Mouse (Mus musculus) urinary bladder, adult 18-20 months (tissue): ENCODE data around the gene Pip4k2a.
"Not testable (repeated sequence)": the region's sequence is repeated elsewhere in the genome, so short reads cannot be mapped to it uniquely, and the experiment has no call there.

Experiments used
- DNase-seq, 2 experiments: peaks; one replicate each; pipeline ENCODE4 v3.0.0; 2022; ENCODE audit warnings: low spot score in 2 of 2, mixed read lengths in 2 of 2

The Pip4k2a gene

DNA sequence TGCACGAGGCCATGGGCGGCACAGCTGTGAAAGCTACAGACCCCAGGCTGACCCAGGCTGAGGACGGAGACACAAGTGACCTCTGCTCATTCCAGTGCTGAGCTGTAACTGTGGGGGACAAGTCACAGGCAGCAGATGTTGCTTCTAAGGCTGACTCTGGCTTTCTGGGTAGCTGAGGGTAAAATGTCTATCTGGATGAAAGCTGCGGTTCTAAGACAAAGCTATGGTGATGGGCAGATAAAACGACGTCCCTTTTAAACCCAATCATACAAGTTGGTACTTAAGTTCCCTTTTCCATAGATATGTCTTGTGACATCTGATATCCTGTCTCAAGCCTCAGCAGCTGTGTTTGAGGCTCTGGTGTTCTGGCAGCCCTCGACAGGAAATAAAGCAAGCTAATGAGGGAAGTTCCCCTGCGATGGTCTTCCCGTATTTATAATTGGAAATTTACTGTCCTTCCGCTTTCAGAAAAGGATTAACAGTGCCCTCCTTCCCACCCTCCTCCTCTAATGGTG lies 100.1 kb downstream of the Pip4k2a start:
- no peak for DNase-seq

DNA sequence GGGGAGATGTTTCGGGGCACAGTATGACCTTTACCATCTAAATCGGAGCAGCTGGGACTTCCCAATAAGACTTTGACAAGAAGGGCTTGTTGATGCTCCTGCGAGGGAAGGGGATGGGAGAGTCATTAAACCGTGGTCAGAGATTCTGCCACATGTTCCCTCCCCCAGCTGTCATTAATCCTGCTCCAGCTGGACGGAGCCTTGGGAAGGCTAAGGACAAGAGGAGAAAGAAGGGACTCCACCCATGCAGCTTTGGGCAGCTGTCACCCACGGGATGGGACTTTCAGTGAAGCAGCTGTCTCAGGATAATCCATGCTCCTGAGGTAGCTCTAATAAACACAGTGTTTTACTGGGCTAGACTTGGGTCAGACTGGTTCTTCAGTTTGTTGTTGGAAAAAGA lies 101.9 kb downstream of the Pip4k2a start:
- no peak for DNase-seq

DNA sequence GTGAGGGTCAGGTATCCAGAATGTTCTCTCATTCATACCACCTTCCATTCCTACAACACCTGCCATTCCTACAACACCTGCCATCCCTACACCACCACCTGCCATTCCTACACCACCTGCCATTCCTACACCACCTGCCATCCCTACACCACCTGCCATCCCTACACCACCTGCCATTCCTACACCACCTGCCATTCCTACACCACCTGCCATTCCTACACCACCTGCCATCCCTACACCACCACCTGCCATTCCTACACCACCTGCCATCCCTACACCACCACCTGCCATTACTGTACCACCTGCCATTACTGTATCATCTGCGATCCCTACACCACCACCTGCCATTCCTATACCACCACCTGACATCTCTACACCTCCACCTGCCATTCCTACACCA lies 104.6 kb downstream of the Pip4k2a start:
- not testable (repeated sequence) for DNase-seq

DNA sequence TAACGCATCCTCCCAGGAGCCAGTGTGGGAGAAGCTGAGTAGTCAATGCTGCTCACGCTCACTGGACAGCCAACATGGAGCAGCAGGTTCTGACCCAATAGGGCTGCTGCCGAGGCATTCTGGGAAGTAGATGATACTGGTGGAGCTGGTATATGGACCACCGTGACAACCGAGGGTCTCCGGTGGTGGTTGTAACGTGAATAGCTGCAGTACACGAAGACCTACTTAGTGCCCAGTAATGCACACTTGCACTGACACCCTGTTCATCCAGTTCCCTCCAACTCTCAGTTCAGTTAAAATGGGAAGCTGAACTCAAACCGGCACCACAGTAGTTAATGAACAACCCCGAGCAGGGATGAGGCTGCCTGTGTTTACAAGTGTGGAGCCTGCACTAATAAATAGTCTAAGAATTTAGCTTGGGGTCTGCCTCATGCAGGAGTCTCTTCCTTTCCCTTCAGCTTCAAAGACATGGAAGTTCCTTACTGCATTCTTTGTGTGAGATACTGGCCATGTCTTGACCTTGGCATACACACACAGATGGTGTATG lies 105.9 kb downstream of the Pip4k2a start:
- DNase-seq: no peak

DNA sequence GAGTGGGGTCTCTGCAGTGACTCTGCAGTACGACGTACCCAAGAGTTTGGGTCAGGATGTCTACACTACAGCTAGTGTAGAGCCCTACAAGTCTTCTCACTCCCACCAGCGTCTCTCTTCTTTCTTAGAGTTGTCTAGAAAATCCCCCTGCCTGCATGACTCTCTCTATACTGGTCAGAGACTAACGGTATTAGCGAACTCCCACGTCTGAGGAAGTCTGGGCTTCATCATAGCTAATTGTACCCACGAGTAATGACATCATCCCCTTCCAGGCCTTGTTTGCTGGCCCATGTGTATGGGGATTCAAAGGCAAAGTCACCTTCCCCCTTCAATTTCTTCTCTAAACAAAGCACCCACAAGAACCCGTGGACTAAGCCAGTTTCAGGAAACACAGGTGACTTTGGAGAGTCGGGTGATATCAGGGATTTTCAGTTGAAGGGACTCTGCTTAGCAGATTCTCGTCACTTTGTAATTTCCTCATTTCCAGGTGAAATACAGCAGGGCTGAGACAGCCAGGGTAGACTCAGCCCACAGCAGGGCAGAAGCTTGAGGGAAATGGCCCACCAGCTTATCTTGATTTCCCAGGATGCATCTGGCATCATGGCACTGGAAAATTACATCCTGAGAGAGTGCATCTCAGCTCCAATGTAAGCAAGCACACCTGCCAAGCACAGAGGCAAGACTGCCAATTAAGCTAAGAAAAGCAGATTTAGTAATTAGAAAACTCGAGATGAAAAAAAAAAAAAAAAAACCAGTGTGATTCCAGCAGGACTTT lies 107.5 kb downstream of the Pip4k2a start:
- DNase-seq: no peak

DNA sequence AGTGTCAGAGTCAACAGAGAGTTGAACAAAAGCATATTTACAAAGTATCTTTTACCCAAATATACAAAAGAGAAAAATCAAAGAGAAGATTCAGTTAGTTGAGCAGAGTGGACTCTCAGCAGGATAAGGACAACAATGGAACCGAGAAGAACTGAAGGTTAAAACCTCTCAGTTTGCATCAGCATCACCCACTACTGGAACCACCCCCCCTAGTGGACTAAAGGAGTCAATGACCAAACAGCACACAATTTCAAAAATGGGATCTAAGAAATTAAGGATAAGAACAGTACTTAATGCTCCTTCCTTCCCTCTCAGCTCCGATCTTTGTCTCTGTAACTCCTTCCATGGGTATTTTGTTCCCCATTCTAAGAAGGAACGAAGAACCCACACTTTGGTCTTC lies 113.6 kb downstream of the Pip4k2a start:
- no peak for DNase-seq

DNA sequence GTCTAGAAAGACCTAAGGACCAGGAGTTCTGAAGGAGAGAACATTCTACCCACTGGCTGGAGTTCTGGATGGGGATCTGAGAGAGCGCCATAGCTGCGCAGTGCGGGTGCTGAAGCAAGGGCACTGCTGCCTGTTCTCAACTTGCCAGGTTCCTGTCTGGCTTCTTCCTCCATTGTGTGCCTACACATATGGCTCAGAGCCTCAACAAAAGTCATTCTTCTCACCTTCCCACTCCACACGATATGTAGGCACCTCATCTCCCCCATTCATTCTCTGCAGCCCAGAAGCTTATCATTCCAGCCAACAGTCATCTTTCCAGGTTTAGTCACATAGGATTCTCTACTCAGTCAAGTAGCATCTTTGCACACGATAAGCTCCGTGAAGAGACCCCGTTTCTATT lies 123.3 kb downstream of the Pip4k2a start:
- no peak for DNase-seq

DNA sequence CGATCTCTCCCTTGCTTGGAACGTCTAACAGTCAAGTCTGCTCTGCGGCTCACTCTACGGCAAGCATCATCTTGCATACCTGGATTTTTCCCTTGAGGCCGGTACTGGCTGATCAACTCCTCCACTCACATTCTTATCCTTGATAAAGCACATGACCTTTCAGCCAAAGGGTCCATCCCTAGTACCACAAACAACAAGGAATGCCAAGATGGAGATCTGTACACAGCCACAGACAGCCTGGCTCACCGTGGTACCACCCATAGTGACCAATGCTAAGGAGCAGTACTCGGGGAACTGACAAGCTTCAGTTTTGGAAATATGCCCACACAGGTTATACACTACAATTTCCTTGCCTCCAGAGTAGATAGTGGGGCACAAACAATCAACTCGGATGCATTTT lies 123.9 kb downstream of the Pip4k2a start:
- no peak for DNase-seq

DNA sequence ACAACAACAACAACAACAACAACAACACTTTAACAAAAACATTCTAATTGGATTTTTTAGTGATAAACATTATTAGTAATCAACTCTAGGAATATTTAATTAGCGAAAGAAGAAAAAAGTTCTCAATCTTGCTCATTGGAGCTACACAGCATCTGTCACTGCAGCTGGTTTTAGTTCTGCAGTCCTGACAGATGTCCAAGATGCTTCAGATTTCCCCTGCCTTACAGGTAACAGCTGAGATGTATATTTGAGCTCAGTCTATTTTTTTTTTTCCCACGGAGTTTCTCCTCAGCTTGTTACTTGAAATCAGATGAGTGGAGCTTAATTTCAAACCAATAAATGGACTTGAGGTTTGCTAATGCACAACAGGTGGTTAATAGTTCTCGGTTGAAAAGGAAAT lies 124.5 kb downstream of the Pip4k2a start:
- DNase-seq: no peak

DNA sequence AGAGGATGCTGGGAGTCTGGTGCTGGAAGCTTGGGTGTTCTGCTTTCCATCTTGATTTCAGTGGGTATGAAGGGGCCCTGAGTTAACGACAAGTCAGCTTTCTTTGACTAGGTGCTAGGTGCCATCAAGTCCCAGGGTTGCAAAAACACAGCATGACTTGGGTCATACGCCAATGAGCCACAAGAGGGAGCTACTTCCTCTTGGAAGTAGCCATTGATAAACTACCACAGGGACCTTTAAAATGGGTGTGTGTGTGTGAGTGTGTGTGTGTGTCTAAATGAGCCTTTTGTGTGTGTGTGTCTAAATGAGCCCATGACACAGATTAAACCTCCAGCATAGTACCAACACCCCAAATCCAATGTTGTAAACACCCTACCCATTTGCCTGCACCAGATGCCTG lies 125.1 kb downstream of the Pip4k2a start:
- peak; percentile 17 to 42 for DNase-seq

DNA sequence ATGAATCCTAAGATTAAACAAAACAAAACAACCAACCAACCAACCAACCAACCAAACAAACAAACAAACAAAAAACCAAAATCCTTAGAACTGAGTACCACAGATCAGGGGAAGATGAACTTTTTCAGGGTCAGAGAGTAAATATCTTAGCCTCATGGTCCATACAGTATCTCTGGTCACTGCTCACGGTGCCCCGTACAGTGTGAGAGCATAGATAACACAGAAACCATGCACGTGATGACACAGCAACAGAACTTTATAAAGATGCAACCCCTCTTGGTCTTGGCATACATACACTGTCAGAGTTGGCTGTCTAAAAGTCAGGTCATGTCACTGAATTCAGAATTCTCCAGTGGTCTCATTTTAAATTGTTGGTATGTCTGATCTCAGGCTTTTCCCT lies 126.8 kb downstream of the Pip4k2a start:
- no peak for DNase-seq

DNA sequence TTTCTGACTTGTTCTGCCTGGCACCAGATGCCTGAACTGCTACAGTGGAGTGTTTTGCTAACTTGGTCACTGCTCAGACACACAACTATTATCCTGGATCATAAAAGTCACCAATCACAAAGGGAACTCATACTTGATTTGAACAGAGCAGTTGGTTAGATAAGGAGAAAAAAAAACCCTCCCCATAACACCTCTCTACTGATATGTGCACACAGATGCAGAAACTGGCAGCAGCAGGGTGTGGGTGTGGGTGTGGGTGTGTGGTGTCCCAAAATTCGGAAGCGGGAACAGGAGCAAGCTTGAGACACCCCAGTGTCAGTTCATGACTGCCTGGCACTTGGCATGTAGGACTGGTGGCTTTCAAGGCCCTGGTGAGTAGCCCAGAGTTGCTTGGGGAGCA lies 130.9 kb downstream of the Pip4k2a start:
- DNase-seq: no peak

DNA sequence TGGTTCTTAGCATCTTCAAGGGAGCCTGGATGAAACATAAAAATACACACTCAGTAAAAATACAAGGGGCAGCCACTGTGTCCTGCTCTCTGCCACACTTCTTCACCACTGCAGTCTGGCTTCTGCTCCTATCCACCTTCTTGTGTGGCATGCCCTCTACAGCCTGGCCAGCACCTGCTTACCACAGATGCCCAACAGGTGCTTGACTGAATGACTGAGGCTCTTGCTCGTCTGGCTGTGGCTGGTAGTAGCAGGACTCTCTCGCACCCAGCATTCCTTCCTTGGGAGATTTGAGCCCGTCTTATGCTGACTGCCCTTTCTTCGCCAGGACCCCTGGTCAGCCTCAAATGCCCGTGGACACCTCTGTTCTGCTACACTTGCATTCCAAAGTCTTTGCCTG lies 133.2 kb downstream of the Pip4k2a start:
- DNase-seq: no peak

DNA sequence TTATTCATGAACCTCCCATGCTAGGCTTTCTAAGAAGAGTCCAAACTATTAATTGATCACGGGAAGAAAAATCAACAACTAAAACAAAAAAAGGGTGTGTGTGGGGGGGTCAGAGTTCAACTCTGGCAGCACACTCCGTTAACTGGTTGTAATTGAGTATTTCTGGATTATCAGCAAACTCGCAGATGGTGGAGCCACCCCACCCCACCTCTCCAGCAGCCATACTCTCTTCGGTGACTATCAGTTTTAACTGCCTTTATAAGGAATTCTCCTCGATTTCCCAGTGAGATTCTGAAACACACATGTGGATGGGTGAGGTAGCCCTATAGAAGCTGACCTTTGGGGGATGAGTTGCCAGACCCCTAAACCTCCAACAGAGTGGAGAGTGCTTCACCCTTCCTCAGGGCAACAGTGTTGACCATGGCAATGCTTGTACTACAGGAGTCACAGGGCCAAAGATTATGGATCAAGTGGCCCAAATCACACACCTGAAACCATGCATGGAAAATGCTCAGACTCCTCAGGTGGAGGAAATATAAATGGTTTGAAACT lies 136.2 kb downstream of the Pip4k2a start:
- DNase-seq: no peak

DNA sequence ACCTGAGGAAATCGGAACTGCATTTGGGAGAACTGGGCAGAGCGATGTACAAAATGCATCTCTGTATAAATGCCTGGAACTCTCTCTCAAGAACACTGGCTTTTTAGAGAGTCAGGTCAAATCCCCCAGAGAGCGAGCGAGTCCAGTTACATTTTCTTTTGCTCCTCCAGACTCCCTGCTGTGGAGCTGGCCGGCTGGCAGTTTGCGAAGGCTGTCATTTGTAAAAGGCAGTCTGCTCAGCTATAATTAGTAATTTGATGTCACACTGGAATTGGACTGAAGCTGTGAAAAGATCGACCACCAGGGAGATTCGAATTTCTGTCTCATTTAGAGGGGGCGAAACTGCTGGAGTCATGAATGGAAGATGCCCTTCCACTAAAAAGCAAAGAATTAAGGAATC lies 137.2 kb downstream of the Pip4k2a start:
- DNase-seq: no peak

DNA sequence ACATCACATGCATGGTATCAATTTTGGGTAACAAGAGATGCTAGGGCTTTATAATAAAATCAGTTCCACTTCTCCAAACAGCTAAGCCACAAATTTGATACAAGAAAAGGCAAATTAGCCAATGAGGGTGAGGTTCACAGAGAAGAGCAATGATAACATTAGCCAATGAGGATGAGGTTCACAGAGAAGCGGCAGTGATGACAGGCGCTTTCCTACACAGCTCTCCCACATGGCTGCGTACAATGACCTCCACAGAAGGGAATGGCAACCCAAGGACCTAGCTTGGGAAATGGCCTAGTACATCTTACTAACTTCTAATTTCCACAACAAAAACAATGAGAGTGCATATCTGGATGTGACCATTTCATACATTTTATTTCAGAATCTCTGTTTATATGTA lies 140.0 kb downstream of the Pip4k2a start:
- DNase-seq: no peak

DNA sequence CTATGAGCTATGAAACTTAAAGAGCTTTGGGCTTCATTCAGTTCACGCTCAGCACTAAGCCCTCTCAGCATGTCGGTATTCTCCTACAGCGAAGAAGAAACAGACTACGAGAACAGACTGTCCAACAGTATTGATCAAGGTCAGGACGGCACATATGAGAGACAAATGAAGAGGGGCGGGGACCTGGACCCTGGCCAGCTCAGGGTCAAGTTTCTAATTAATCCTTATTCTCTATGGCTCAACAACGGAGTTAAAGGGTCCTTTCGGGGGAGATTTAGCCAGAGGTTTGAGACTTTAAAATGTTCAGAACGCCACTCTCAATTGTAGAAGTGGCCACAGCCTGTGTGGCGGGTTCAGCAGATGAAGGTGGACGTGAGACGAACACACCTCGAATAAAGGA lies 141.5 kb downstream of the Pip4k2a start:
- DNase-seq: no peak

DNA sequence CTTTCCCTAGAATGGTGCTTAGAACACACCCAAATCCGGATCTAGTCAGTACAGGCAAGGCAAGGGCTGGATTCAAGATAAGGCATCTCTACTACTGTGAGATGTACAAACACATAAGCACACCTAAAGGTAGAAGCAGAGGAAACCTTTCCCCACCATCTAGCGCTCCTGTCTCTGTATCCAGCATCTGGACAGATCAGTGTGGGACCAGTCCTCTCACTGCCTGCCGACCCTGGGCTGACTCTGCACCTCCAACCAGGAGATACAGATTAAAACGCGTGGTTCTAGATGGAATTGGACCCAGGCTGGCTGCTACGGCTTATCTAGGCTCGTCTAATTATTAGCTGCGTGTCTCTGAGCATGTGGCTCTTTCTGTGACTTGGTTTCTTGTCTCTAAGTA lies 142.7 kb downstream of the Pip4k2a start:
- no peak for DNase-seq

DNA sequence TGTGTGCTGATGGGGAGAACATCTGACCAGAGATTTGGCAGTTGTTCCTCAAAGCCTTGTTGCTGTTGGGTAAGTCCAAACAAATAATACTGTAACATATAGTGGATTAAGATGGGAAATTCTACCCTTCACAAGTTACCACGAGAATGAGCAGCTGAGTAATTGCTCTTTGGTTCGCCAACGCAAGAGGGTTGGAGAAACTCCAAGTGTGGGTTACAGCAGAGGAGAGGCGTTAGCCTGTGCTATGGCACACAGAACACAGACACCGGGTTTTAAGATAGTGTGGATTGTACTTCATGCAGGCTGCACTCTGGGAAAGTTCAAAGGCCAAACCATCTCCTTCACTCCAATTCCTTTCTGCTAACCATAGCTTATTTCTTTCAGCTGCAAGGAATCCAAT lies 144.6 kb downstream of the Pip4k2a start:
- no peak for DNase-seq

DNA sequence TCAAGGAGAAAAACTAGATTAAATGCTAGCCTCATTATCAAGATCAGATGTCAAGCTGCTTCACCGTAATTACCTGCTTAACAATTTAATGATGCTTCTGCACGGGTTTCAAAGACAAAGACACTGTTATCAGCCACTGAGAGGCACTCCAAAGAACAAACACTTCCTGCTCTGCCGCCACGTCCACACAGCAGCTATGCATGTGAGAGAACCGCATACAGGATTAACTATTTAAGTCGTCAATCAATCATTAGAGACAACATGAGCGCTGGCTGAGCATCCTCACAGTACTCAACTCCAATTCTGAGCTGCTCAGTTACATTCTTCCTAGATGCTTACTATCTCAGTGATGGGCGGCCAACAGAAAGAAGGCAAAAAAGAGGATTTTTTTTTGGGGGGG lies 147.3 kb downstream of the Pip4k2a start:
- no peak for DNase-seq

DNA sequence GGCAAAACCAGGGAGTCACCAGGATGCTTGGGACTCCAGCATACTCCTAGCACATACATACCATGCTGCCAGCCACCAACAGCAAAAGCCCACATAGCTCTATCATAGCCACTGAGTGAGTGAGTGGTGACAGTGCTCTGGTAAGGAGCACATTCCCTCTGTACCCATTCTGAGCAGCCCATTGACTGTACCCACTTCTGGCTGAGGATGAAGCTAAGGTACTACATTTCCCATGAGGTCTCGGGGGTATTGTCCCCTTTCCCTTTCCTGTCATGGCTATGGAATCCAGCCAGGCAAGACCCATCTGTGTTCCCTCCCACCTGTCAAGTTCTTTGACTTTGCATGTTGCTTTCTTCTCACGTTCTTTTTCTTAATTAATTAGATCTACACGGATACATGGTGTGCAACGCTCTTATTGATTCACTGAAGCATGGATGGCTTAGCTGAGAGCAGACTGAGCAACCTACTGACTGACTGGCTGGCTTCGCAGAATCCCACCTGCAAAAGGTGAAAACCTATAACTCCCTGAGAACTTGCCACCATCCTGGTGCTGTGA lies 149.8 kb downstream of the Pip4k2a start:
- DNase-seq: no peak

DNA sequence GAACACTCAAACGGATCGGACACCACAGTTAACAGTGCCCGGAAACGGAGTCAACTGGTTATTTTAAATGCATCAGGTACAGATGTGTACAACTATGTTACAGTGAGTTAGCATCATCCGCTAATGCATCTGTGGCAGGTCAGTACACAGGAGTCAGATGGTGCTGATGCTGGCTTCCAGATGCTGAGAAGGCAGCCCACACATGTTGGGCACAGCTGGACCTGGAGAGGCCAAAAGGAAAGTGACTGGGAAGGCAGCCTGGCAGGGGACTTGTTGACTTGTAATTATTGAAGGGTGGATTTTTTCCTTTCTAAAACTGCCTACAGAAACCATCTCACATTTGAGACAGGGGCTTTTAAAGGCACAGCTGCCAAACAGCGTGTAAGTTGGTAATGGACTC lies 155.4 kb downstream of the Pip4k2a start:
- no peak for DNase-seq

DNA sequence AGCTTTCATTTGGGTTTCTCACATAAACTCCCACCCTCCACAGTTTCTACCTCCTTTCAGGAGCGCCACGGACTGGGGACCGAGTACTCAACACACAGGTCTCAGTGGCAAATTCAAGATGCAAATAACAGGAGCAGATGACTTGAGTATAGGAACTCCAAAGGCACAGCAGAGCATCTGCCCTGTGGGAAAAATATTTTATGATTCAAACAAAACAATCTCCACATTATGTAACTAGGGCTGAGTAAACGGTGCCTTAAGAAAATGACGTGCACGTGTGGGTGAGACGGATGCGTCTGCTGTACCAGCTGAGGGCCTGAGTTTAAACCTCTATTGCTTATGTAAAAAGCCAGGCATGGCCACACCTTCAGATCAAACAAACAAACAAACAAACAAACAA lies 156.9 kb downstream of the Pip4k2a start:
- DNase-seq: no peak
